Mouse (Mus musculus): ENCODE results near the gene Nusap1.

DNA sequence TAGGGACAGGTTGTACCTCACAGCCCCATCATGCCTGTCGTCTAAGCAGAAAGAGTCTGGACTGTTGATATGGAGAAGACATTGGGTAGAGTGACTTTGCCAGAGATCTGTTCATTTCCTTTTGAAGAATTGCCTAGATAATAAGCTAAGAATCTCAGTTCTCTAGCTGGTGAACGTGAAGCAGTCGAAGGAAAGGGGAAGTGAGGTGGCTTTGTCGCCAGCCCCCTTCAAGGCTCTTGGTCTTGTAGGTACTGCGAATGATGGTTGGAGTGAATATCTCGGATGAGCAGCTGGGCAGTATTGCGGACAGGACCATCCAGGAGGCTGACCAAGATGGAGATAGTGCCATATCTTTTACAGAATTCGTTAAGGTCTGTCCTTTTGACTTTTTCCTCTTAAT lies 33.8 kb upstream of the Nusap1 start:
- TF ChIP-seq ZNF384 (IDR thresholded peaks at IDR 0.05; ENCODE audit: low read depth, low read length) (no peak), MAFK (IDR thresholded peaks at IDR 0.05; ENCODE audit: insufficient read depth, low read depth, low read length) (no peak), ZC3H11A (IDR thresholded peaks at IDR 0.05; ENCODE audit: borderline replicate concordance, low read depth, low read length) (no peak), HCFC1 (IDR thresholded peaks at IDR 0.05; ENCODE audit: borderline replicate concordance, insufficient read depth, low read length) (no peak), CHD2 (IDR thresholded peaks at IDR 0.05; ENCODE audit: low read depth, low read length) (no peak)
